Mouse (Mus musculus): ENCODE data around the gene Pkp4. TPM values are rescaled to one million over a fixed set of nuclear protein-coding genes. Genes with fewer than 3 reads are reported as not detected.

Gene Pkp4
- polyA plus RNA-seq, 1 experiment = 36.7 TPM

- Histone ChIP-seq H3K4me1 (ENCODE audit: control insufficient read depth, insufficient read depth, low read length) (no peaks in the 10 kb centered on the region), H3K27ac (ENCODE audit: insufficient read depth, low read length) (no peak overlapping the region), H3K4me3 (ENCODE audit: insufficient read depth, low read length) (no peak overlapping the region)
- TF ChIP-seq POLR2A (IDR thresholded peaks at IDR 0.05; ENCODE audit: low read depth, low read length) = no peak
- no peak for TF ChIP-seq CTCF (IDR thresholded peaks at IDR 0.05; ENCODE audit: borderline replicate concordance, insufficient read depth, low read length)
Observed at GRCm38 (mm10) chr2:59229250-59229895, 68.7 kb downstream of the Pkp4 start.

- Histone ChIP-seq H3K4me1 (ENCODE audit: control insufficient read depth, insufficient read depth, low read length) (no peaks in the 10 kb centered on the region), H3K27ac (ENCODE audit: insufficient read depth, low read length) (no peak overlapping the region), H3K4me3 (ENCODE audit: insufficient read depth, low read length) (no peak overlapping the region)
- TF ChIP-seq POLR2A (IDR thresholded peaks at IDR 0.05; ENCODE audit: low read depth, low read length) (no peak), CTCF (IDR thresholded peaks at IDR 0.05; ENCODE audit: borderline replicate concordance, insufficient read depth, low read length) (no peak)
Observed at GRCm38 (mm10) chr2:59230656-59231055, 70.0 kb downstream of the Pkp4 start.

- Histone ChIP-seq H3K4me1 (ENCODE audit: control insufficient read depth, insufficient read depth, low read length) (no peaks in the 10 kb centered on the region), H3K4me3 (ENCODE audit: insufficient read depth, low read length) (no peak overlapping the region), H3K27ac (ENCODE audit: insufficient read depth, low read length) (no peak overlapping the region)
- TF ChIP-seq POLR2A (IDR thresholded peaks at IDR 0.05; ENCODE audit: low read depth, low read length) = no peak
- TF ChIP-seq CTCF (IDR thresholded peaks at IDR 0.05; ENCODE audit: borderline replicate concordance, insufficient read depth, low read length) = no peak
Observed at GRCm38 (mm10) chr2:59231514-59231913, 70.9 kb downstream of the Pkp4 start.

GRCm38 (mm10) chr2:59233294-59233923 is 72.8 kb downstream of the Pkp4 start:
- Histone ChIP-seq H3K27ac (ENCODE audit: insufficient read depth, low read length) (no peak overlapping the region), H3K4me3 (ENCODE audit: insufficient read depth, low read length) (no peak overlapping the region), H3K4me1 (ENCODE audit: control insufficient read depth, insufficient read depth, low read length) (no peaks in the 10 kb centered on the region)
- TF ChIP-seq POLR2A (IDR thresholded peaks at IDR 0.05; ENCODE audit: low read depth, low read length) = no peak
- TF ChIP-seq CTCF (IDR thresholded peaks at IDR 0.05; ENCODE audit: borderline replicate concordance, insufficient read depth, low read length) = no peak

- no peak for TF ChIP-seq CTCF (IDR thresholded peaks at IDR 0.05; ENCODE audit: borderline replicate concordance, insufficient read depth, low read length)
- H3K4me3 ChIP-seq (ENCODE audit: insufficient read depth, low read length) = no peak overlapping the region
- H3K27ac ChIP-seq (ENCODE audit: insufficient read depth, low read length) = no peak overlapping the region
- no peaks in the 10 kb centered on the region for H3K4me1 ChIP-seq (ENCODE audit: control insufficient read depth, insufficient read depth, low read length)
Observed at GRCm38 (mm10) chr2:59233936-59234335, 73.3 kb downstream of the Pkp4 start.

- Histone ChIP-seq H3K4me3 (ENCODE audit: insufficient read depth, low read length) (no peak overlapping the region), H3K4me1 (ENCODE audit: control insufficient read depth, insufficient read depth, low read length) (no peaks in the 10 kb centered on the region), H3K27ac (ENCODE audit: insufficient read depth, low read length) (no peak overlapping the region)
- no peak for TF ChIP-seq POLR2A (IDR thresholded peaks at IDR 0.05; ENCODE audit: low read depth, low read length)
- no peak for TF ChIP-seq CTCF (IDR thresholded peaks at IDR 0.05; ENCODE audit: borderline replicate concordance, insufficient read depth, low read length)
Observed at GRCm38 (mm10) chr2:59234537-59234936, 73.9 kb downstream of the Pkp4 start.

GRCm38 (mm10) chr2:59239841-59240395 is 79.3 kb downstream of the Pkp4 start:
- H3K4me3 ChIP-seq (ENCODE audit: insufficient read depth, low read length) = no peak overlapping the region
- no peaks in the 10 kb centered on the region for H3K4me1 ChIP-seq (ENCODE audit: control insufficient read depth, insufficient read depth, low read length)
- no peak for TF ChIP-seq CTCF (IDR thresholded peaks at IDR 0.05; ENCODE audit: borderline replicate concordance, insufficient read depth, low read length)
- no peak for TF ChIP-seq POLR2A (IDR thresholded peaks at IDR 0.05; ENCODE audit: low read depth, low read length)
- H3K27ac ChIP-seq (ENCODE audit: insufficient read depth, low read length) = no peak overlapping the region

- no peak overlapping the region for H3K27ac ChIP-seq (ENCODE audit: insufficient read depth, low read length)
- TF ChIP-seq POLR2A (IDR thresholded peaks at IDR 0.05; ENCODE audit: low read depth, low read length) = no peak
- no peak for TF ChIP-seq CTCF (IDR thresholded peaks at IDR 0.05; ENCODE audit: borderline replicate concordance, insufficient read depth, low read length)
- H3K4me1 ChIP-seq (ENCODE audit: control insufficient read depth, insufficient read depth, low read length) = no peaks in the 10 kb centered on the region
- H3K4me3 ChIP-seq (ENCODE audit: insufficient read depth, low read length) = no peak overlapping the region
Observed at GRCm38 (mm10) chr2:59242117-59242516, 81.5 kb downstream of the Pkp4 start.

GRCm38 (mm10) chr2:59244273-59245097 is 83.8 kb downstream of the Pkp4 start:
- Histone ChIP-seq H3K27ac (ENCODE audit: insufficient read depth, low read length) (no peak overlapping the region), H3K4me1 (ENCODE audit: control insufficient read depth, insufficient read depth, low read length) (no peaks in the 10 kb centered on the region), H3K4me3 (ENCODE audit: insufficient read depth, low read length) (no peak overlapping the region)
- no peak for TF ChIP-seq CTCF (IDR thresholded peaks at IDR 0.05; ENCODE audit: borderline replicate concordance, insufficient read depth, low read length)
- no peak for TF ChIP-seq POLR2A (IDR thresholded peaks at IDR 0.05; ENCODE audit: low read depth, low read length)

GRCm38 (mm10) chr2:59245098-59245388 is 84.4 kb downstream of the Pkp4 start:
- Histone ChIP-seq H3K27ac (ENCODE audit: insufficient read depth, low read length) (no peak overlapping the region), H3K4me3 (ENCODE audit: insufficient read depth, low read length) (no peak overlapping the region), H3K4me1 (ENCODE audit: control insufficient read depth, insufficient read depth, low read length) (no peaks in the 10 kb centered on the region)
- TF ChIP-seq CTCF (IDR thresholded peaks at IDR 0.05; ENCODE audit: borderline replicate concordance, insufficient read depth, low read length) = no peak
- TF ChIP-seq POLR2A (IDR thresholded peaks at IDR 0.05; ENCODE audit: low read depth, low read length) = no peak

All from embryonic fibroblast, embryonic 13.5 days (primary cell).